Mouse (Mus musculus) embryonic facial prominence, embryonic 14.5 days (tissue): ENCODE data around the gene Rgl2. TPM values are rescaled to one million over a fixed set of nuclear protein-coding genes. Genes with fewer than 3 reads are reported as not detected.
"Not testable (repeated sequence)": the region's sequence is repeated elsewhere in the genome, so short reads cannot be mapped to it uniquely, and the experiment has no call there.

Experiments
- ATAC-seq: fragments of 200-750 bp; cut with Nextera tagmentation; 2 replicates; pipeline ENCODE4 v1.8.0; 2017; ENCODE audit warnings: low read depth, moderate number of reproducible peaks, moderate TSS enrichment
- DNase-seq: peaks from one replicate; pipeline ENCODE4 v3.0.0-alpha.2; 2015; ENCODE audit warnings: low spot score
- H3K27ac ChIP-seq: fragments of 300-500 bp; sonication (generic); replicated peaks from 2 replicates; pipeline ENCODE4 v1.5.1; 2014; ENCODE audit warnings: low read depth, mild to moderate bottlenecking, low read length, moderate library complexity
- H3K27me3 ChIP-seq: fragments of 300-500 bp; sonication (generic); replicated peaks from 2 replicates; pipeline ENCODE4 v1.6.1; 2014; ENCODE audit warnings: low read length; ENCODE audit not compliant: control insufficient read depth, insufficient read depth
- H3K36me3 ChIP-seq: fragments of 300-500 bp; sonication (generic); 2 replicates; pipeline ENCODE4 v1.6.1; 2014; ENCODE audit warnings: low read length, mixed read lengths; ENCODE audit not compliant: control insufficient read depth, insufficient read depth
- H3K4me1 ChIP-seq: fragments of 300-500 bp; sonication (generic); 2 replicates; pipeline ENCODE4 v1.6.1; 2014; ENCODE audit warnings: antibody characterized with exemption, low read length; ENCODE audit not compliant: control insufficient read depth, insufficient read depth
- H3K4me2 ChIP-seq: fragments of 300-500 bp; sonication (generic); 2 replicates; pipeline ENCODE4 v1.6.1; 2014; ENCODE audit warnings: low read depth, mild to moderate bottlenecking, low read length, moderate library complexity, mixed read lengths
- H3K4me3 ChIP-seq: fragments of 300-500 bp; sonication (generic); 2 replicates; pipeline ENCODE4 v1.5.1; 2014; ENCODE audit warnings: low read depth, mild to moderate bottlenecking, low read length
- H3K9ac ChIP-seq: fragments of 300-500 bp; sonication (generic); 2 replicates; pipeline ENCODE4 v1.6.1; 2014; ENCODE audit warnings: low read depth, mild to moderate bottlenecking, low read length, moderate library complexity, mixed read lengths
- H3K9me3 ChIP-seq: fragments of 300-500 bp; sonication (generic); 2 replicates; pipeline ENCODE4 v1.6.1; 2016; ENCODE audit warnings: low read length; ENCODE audit not compliant: control insufficient read depth
- WGBS: fragments of 180-500 bp; shearing (Covaris S2); extraction: QIAGEN DNeasy Blood & Tissue Kit; methylation state at CpG from one replicate; pipeline ENCODE4 v1.1.7; 2014; 5-methylcytosine and 5-hydroxymethylcytosine counted together
- microRNA-seq: library from miRNA; unstranded; fragments of <30 nt; microRNA quantifications from one replicate; pipeline ENCODE4, GENCODE M21; 2016; ENCODE audit warnings: borderline number of aligned reads
- polyA plus RNA-seq: library from polyadenylated mRNA; unstranded; fragments of >200 nt; fragmentation: Nextera tagmentation; extraction: Ambion mirVana; gene quantifications from 2 replicates; pipeline ENCODE4 v1.2.1, GENCODE M21; 2014

Rgl2 gene
- polyA plus RNA-seq, 1 experiment from 2014 or later: 34.5 TPM

GRCm38 (mm10) chr17:33977861-33978557 is 48.7 kb downstream of the Rgl2 start:
- peak overlapping the region; percentile 41 for H3K9ac ChIP-seq
- H3K27me3 ChIP-seq: peaks cover 50% of the 10 kb centered on the region
- no peaks in the 10 kb centered on the region for H3K36me3 ChIP-seq
- H3K9me3 ChIP-seq: no peaks in the 10 kb centered on the region
- H3K4me1 ChIP-seq: peaks cover 6% of the 10 kb centered on the region
- DNase-seq (no peak), ATAC-seq (no peak)
- 3% methylated on average over 54 of the region's 57 CpGs for WGBS
- H3K4me2 ChIP-seq: peak overlapping the region; percentile 54
- peak overlapping the region; percentile 33 for H3K4me3 ChIP-seq
- no peak overlapping the region for H3K27ac ChIP-seq

- peak overlapping the region; percentile 41 for H3K9ac ChIP-seq
- H3K4me1 ChIP-seq: peaks cover 6% of the 10 kb centered on the region
- whole genome bisulfite sequencing: 0% methylated on average over 11 of the region's 17 CpGs
- H3K27me3 ChIP-seq: peaks cover 50% of the 10 kb centered on the region
- peak overlapping the region; percentile 33 for H3K4me3 ChIP-seq
- H3K27ac ChIP-seq: no peak overlapping the region
- ATAC-seq: no peak
- DNase-seq: peak; percentile 44
- H3K9me3 ChIP-seq: no peaks in the 10 kb centered on the region
- H3K36me3 ChIP-seq: no peaks in the 10 kb centered on the region
- peak overlapping the region; percentile 54 for H3K4me2 ChIP-seq
Measured at GRCm38 (mm10) chr17:33978631-33979031, 49.3 kb downstream of the Rgl2 start.

- H3K4me2 ChIP-seq: no peak overlapping the region
- H3K27ac ChIP-seq: no peak overlapping the region
- peaks cover 50% of the 10 kb centered on the region for H3K27me3 ChIP-seq
- ATAC-seq (no peak), DNase-seq (no peak)
- H3K36me3 ChIP-seq: no peaks in the 10 kb centered on the region
- peaks cover 6% of the 10 kb centered on the region for H3K4me1 ChIP-seq
- H3K4me3 ChIP-seq: no peak overlapping the region
- WGBS: 71% methylated on average over 6 of the region's 6 CpGs
- no peak overlapping the region for H3K9ac ChIP-seq
- no peaks in the 10 kb centered on the region for H3K9me3 ChIP-seq
Measured at GRCm38 (mm10) chr17:33979512-33980050, 50.2 kb downstream of the Rgl2 start.

- H3K4me1 ChIP-seq: peaks cover 6% of the 10 kb centered on the region
- ATAC-seq (no peak), DNase-seq (no peak)
- H3K9me3 ChIP-seq: no peaks in the 10 kb centered on the region
- peak overlapping the region; percentile 49; the same call in 1 of the 2 replicates for H3K4me3 ChIP-seq
- no peaks in the 10 kb centered on the region for H3K36me3 ChIP-seq
- H3K9ac ChIP-seq: no peak overlapping the region
- peak overlapping the region; percentile 62; the same call in 1 of the 2 replicates for H3K4me2 ChIP-seq
- 0 out of 2 replicates have a peak overlapping the region, but pooled peaks have one; percentile 21 for H3K27ac ChIP-seq
- 75% methylated on average over 19 of the region's 19 CpGs for WGBS
- peaks cover 48% of the 10 kb centered on the region for H3K27me3 ChIP-seq
Measured at GRCm38 (mm10) chr17:33980181-33981035, 51.1 kb downstream of the Rgl2 start.

- H3K27ac ChIP-seq: peak overlapping the region; percentile 90
- not testable (repeated sequence) for H3K4me1 ChIP-seq, H3K9me3 ChIP-seq, H3K36me3 ChIP-seq
- peak overlapping the region; percentile 60 for H3K9ac ChIP-seq
- H3K27me3 ChIP-seq: peaks cover 42% of the 10 kb centered on the region
- ATAC-seq (peak; percentile 93), DNase-seq (peak; percentile 99)
- WGBS: 2% methylated on average over 27 of the region's 27 CpGs
- peak overlapping the region; percentile 49 for H3K4me3 ChIP-seq
- H3K4me2 ChIP-seq: peak overlapping the region; percentile 62
Measured at GRCm38 (mm10) chr17:33981192-33981909, 52.0 kb downstream of the Rgl2 start.

GRCm38 (mm10) chr17:33982136-33982535 is 52.8 kb downstream of the Rgl2 start:
- not testable (repeated sequence) for H3K4me1 ChIP-seq, H3K9me3 ChIP-seq, ATAC-seq, DNase-seq, H3K9ac ChIP-seq, H3K36me3 ChIP-seq, H3K27ac ChIP-seq
- Histone ChIP-seq H3K4me3 (peak overlapping the region; percentile 49; the same call in 1 of the 2 replicates), H3K4me2 (peak overlapping the region; percentile 62), H3K27me3 (peaks cover 34% of the 10 kb centered on the region)
- 12% methylated on average over 8 of the region's 8 CpGs for WGBS

Small RNA genes lying within 50 kb of the gene (microRNA-seq; reads per million reads assigned to microRNA genes)
- gene Gm27740: not detected

Other genes with a start within 250 kb of the Rgl2 start
- 266 and 275 TPM in 2 replicates for gene Hnrnpm, start 242.7 kb upstream of the Rgl2 start, polyA plus RNA-seq
- gene March2, start 210.9 kb upstream of the Rgl2 start, polyA plus RNA-seq: 62.2 and 63.9 TPM in 2 replicates
- gene Rab11b, start 169.0 kb upstream of the Rgl2 start, polyA plus RNA-seq: 156 and 181 TPM in 2 replicates
- 35.7 and 52.1 TPM in 2 replicates for gene Angptl4, start 147.7 kb upstream of the Rgl2 start, polyA plus RNA-seq
- gene Kank3, start 119.0 kb upstream of the Rgl2 start, polyA plus RNA-seq: 38.7 and 39.4 TPM in 2 replicates
- gene Rps28, start 105.0 kb upstream of the Rgl2 start, polyA plus RNA-seq: 1,198 and 1,307 TPM in 2 replicates
- 479 and 488 TPM in 2 replicates for gene Ndufa7, start 105.0 kb upstream of the Rgl2 start, polyA plus RNA-seq
- 60.5 and 62.3 TPM in 2 replicates for gene Cd320, start 86.5 kb upstream of the Rgl2 start, polyA plus RNA-seq
- gene Gm7029, start 55.7 kb upstream of the Rgl2 start, polyA plus RNA-seq: not detected in 2 replicates
- gene Kifc1, start 38.9 kb upstream of the Rgl2 start, polyA plus RNA-seq: 5.9 and 7.0 TPM in 2 replicates
- gene Platr17, start 24.4 kb upstream of the Rgl2 start, polyA plus RNA-seq: not detected in 2 replicates
- gene Daxx, start 20.1 kb upstream of the Rgl2 start, polyA plus RNA-seq: 34.8 and 38.2 TPM in 2 replicates
- gene Tapbp, start 13.6 kb upstream of the Rgl2 start, polyA plus RNA-seq: 31.9 and 32.0 TPM in 2 replicates
- 8.9 and 11.6 TPM in 2 replicates for gene Zbtb22, start 13.6 kb upstream of the Rgl2 start, polyA plus RNA-seq
- 122 and 124 TPM in 2 replicates for gene Pfdn6, start 10.8 kb downstream of the Rgl2 start, polyA plus RNA-seq
- 15.4 and 20.2 TPM in 2 replicates for gene Wdr46, start 11.1 kb downstream of the Rgl2 start, polyA plus RNA-seq
- 4.4 and 5.7 TPM in 2 replicates for gene B3galt4, start 21.9 kb downstream of the Rgl2 start, polyA plus RNA-seq
- gene Vps52, start 26.3 kb downstream of the Rgl2 start, polyA plus RNA-seq: 38.6 and 41.6 TPM in 2 replicates
- 2,078 and 2,095 TPM in 2 replicates for gene Rps18, start 26.5 kb downstream of the Rgl2 start, polyA plus RNA-seq
- gene H2-K1, start 70.8 kb downstream of the Rgl2 start, polyA plus RNA-seq: 20.8 and 30.8 TPM in 2 replicates
- gene Ring1, start 95.1 kb downstream of the Rgl2 start, polyA plus RNA-seq: 6.0 and 7.2 TPM in 2 replicates
- gene H2-Ke6, start 98.5 kb downstream of the Rgl2 start, polyA plus RNA-seq: 41.3 and 46.1 TPM in 2 replicates
- gene Slc39a7, start 102.1 kb downstream of the Rgl2 start, polyA plus RNA-seq: 118 and 125 TPM in 2 replicates
- gene Rxrb, start 102.3 kb downstream of the Rgl2 start, polyA plus RNA-seq: 26.0 and 29.2 TPM in 2 replicates
- gene Col11a2, start 109.9 kb downstream of the Rgl2 start, polyA plus RNA-seq: 53.9 and 64.3 TPM in 2 replicates
- 0.36 and 0.76 TPM in 2 replicates for gene H2-Oa, start 162.8 kb downstream of the Rgl2 start, polyA plus RNA-seq
- gene H2-DMa, start 190.0 kb downstream of the Rgl2 start, polyA plus RNA-seq: 13.6 and 14.9 TPM in 2 replicates
- gene Brd2, start 193.1 kb downstream of the Rgl2 start, polyA plus RNA-seq: 103 and 105 TPM in 2 replicates
- gene H2-DMb2, start 213.8 kb downstream of the Rgl2 start, polyA plus RNA-seq: 0.22 and 0.39 TPM in 2 replicates
- 2.8 and 4.3 TPM in 2 replicates for gene H2-DMb1, start 223.5 kb downstream of the Rgl2 start, polyA plus RNA-seq